Mouse (Mus musculus): Measurements from ENCODE around the gene Nrxn2.

Gene Nrxn2

DNA sequence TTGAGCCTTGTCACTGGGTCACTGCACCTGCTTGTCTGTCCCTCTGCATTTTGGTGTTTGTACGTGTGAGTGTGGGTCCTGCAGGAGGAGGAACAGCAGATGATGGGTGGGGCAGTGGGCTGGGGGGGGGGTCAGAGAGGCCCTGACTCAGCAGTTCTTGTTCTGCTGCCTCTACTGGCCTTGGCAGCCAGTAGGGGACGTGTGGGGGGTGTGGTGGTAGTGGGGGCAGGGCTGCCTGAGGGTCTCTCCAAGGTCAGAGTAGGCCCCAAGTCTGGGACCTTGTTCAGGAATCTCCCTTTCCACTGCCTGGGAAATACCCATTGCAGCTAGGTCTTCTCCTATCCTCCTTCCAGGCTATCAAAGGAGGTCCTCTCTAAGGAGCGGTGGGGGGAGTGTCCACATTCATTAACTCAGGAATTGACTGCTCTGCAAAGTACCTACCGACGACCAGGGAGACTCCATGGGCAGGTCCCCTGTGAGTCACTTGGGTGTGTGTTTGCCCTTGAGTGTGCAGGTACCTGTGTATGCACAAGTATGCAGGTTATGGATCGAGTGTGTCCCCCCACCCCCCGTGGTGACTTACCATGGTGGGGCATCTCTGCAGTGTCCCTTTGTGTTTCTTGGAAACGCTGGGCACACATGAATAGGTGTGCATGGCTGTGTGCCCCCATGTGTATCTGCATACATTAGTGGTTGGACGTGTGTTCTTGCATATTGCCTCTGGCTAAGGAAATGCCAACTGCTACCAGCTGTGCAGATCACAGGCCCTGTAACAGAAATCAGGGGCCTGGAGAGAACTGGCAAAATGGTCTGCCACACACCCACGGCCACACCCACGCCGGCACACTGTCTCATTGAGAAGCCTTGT is 1.4 kb upstream of the Nrxn2 start:
- no peak for DNase-seq

DNA sequence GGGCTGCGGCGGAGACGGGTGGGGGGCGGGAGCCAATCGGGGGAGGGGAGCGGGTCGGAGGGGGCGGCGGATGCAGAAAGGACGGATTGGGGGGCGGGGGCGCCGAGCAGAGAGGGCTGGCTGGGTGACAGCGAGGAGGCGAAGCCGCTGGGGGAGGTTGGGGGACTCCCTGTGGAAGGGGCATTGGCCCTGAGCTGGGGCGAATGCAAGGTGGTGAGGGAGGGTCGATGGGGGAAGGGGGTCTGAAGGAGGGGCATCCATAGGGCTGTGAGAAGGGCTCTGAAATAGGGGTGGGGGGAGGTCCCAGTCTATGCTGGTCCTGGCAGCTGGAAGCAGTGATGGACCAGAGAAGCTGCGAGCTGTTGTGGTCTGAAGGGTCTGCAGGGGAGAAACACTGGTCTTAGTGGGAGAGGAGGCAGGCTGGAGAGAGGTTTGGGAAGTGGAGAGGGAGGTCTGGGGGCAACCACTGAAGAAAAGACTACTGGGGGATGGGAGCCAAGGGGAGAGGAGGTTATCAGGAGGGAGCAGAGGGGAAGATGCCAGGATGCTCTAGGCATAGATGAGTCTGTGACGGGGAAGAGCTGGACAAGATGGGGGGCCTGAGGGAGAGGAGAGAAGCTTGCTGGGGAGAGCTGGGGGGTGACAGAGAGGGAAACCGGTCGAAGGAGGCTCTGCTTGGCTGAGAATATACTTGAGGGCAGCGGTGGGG is 607 bp downstream of the Nrxn2 start:
- no peak for DNase-seq

DNA sequence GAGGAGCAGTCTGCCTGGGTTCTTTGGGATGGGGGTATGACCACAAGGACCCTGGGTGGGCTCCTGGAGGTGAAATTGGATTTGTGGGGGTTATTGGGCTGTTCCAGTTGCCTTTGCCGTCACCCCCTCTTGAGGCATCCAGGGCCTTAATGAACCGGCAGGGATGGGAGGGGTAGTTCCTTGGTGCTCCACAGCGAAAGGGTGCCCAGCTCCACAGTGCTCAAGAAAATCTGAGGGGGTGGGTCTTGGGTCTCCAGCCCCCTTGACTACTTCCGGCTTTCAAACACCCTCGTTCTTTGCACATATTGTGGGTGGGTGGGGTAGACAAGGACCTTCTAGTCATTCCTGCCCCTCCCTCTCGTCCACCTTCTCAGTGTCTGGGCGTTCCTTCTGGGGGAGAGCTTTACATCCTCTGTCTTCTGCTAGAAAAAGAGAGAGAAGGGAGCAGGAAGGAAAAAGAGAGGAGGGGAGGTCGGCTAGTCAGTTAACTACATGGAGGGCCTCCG is 1.3 kb downstream of the Nrxn2 start:
- DNase-seq: no peak

DNA sequence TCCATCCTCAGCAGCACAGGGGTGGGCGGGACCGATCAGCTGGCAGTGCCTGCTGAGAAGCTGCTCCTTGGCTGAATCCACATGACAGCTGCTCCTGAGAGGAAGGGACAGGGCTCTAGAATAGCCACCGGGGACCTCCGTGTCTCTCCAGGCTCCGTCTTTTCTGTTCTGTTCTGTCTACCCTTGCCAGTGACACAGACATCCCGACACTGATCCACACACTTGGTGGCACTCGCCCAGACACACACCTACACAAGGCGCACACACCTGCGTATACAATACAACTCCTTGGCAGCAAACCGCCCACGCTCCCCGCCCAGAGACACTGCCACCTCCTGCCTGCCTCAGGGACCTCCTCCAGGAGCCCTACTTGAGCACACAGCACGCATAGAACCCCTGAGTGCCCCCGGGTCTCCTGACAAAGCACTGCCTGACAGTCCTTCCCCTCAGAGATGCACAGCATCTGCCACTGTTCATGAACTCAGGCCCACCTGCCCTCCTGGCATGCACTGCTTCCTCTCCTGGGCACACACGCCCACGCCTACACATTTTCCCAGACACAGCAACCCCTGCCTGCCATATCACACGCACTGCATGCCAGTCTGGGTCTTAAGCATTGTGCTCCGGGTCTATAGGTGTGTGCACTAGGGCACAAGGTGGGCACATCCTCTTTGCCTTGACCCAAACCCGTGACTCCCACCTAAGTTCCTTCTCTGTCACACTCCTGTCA is 2.1 kb downstream of the Nrxn2 start:
- no peak for DNase-seq

DNA sequence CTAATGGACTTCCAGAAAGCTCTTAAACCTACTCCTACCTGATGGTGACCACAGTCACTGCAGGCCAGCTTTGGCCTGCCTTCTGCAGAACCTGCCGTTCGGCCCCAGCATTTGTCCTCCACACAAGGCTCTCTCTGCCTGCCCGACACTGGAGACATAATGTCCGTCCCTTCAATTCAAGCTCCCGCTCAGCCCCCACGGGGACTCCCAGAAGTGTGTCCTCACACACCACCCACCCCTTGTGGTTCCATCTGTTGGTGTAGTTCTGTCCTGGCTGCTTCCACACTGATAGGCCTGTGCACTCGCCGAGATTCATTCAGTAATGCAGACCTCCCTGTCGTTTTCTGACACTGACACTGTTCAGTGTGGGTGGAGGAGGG is 2.7 kb downstream of the Nrxn2 start:
- no peak for DNase-seq

DNA sequence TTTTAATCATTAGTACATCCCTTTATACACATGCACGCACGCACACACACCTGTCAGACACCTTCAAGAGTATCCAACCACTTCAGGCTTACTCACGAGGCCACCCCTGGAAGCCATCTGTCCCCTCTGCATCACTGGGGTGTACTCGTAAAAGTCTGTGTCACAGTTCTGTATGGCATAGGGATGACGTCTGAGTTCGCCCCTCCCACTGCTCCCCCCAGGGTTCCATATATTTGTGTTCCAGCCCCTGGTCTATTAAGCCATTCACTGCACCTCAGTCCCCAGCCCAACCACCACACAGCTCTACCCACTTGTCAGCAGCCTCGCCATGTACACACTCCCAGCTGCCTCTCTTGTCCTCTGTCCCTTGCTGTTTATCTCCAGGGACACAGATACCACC is 3.5 kb downstream of the Nrxn2 start:
- no peak for DNase-seq

DNA sequence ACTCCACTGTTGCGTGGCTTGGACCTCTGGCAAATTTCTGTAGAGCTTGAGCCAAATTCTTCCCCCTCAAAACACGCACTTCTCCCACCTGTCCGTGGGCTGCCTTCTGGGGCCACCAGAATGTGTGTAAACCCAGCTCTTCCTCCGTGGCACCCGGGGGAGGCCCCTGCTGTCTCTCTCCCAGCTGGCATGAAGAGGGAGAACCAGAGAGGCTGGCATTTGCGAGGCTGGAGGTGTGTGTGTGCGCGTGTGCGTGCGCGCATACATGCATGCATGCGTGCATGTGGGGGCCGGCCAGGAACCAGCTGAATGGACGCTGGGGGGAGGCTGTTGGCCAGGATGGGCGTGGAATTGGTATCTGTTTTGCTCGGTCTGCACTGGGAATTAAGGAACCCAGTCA is 4.7 kb downstream of the Nrxn2 start:
- no peak for DNase-seq

DNA sequence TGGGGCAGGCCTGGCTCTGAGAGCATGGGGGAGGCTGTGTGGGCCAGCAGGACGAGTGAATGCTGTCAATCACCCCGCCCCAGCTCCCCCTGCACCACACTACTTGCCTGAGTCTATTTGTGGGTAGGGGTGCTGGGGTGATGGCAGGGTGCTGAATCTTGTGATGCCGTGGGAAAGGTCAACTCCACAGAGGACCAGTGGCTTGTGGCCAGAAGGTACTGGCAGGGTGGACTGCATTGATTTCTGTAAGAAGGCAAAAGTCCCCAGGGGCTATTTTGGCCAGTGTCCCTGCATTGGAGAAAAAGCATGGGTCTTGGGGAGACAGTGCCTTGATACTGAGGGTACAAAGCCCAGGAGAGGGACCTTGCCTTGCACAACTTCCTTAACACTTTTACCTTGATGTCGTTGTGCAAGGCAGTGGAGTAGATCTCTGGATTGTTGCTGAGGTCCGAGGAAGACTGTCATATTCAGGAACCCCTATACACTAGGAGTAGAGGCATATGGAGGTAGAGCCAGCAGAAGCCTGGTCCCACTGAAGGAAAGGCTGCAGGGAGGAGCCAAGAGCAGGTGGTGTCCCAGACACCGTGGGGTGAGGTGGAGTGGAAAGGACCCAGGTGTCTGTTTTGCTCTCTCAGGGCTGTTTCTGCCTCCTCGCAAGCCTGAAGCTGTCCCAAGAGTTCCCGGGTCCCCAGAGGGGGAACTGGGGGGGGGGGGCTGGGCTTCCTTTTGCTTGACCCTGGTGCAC is 5.8 kb downstream of the Nrxn2 start:
- no peak for DNase-seq

DNA sequence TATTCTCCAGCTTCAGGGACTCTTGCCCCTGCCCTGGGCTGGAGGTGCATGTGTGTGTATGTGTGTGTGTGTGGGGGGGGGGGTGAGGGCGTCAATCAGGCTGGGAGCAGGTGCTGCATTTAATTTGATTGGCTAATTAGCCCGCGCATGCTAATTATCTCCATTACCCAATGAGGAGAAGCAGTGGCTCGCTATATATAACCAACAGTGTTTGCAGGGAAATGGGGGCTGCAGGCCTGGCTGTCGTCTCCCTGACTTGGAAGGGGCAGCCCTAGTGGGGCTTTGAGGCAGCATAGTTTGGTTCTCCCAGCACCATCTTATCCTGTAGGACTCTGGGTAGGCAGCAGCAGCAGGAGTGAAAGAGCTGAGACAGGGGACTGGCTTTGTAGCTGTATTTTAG is 7.1 kb downstream of the Nrxn2 start:
- DNase-seq: no peak

DNA sequence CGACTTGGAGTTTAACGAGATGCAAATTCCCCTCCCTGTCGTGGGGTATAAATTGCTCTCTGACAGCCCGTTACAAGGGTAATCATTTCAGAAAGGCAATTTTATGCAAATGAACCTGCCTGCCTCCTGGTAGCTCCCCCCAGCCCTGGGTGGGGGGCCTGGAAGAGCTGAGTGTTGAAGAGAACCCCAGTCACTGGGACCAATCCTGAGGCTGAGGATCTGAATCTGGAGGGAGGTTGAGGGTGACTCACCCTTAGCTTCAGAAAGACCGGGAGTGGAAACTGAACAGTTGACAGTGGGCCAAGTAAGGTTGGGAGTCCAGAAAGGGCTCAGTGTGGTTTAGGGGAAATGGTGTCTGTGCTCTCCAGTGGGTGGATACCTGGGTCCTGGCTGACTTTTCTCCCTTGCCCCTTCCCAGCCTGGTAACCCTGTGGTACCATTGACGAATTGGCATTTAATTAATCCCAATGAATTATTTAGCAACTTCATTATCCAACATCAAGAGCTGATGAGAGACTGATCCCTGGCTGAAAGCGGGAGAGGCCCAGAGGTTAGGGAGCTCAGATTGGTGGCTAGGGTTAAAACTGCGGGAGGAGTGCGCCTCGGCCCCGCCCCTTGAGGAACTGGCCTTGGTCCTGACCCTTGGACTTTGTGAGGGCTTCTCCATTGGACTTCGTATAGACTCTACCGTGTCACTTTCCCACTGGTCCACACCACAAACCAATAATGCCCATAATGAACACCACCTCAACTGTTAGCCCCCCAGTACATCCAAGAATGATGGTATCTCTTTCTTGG is 8.4 kb downstream of the Nrxn2 start:
- DNase-seq: peak; percentile 54 to 72

DNA sequence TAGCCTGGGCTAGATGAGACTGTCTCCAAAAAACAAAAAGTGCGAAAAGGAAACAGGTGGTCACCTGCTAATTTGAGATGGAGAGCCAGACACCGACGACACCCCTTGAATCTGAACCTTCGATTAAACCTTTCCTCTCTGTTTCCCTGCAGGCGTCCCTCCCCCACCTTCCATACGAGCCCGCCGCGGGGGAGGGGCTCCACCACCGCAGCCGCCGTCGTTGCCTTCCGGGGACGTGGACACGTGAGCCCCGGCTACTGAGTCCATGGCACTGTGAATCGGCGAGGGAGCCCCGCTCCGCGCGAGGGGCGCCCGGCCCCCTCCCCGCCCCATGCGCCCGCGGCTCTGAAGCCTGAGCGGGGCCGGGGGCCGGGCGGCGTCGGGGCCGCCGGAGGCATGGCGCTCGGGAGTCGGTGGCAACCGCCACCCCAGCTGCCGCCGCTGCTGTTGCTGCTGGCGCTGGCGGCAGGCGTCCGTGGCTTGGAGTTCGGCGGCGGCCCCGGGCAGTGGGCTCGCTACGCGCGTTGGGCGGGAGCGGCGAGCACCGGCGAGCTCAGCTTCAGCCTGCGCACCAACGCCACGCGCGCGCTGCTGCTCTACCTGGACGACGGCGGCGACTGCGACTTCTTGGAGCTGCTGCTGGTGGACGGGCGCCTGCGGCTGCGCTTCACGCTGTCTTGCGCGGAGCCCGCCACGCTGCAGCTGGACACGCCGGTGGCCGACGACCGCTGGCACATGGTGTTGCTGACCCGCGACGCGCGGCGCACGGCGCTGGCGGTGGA is 9.3 kb downstream of the Nrxn2 start:
- peak; percentile 59 to 73 for DNase-seq

DNA sequence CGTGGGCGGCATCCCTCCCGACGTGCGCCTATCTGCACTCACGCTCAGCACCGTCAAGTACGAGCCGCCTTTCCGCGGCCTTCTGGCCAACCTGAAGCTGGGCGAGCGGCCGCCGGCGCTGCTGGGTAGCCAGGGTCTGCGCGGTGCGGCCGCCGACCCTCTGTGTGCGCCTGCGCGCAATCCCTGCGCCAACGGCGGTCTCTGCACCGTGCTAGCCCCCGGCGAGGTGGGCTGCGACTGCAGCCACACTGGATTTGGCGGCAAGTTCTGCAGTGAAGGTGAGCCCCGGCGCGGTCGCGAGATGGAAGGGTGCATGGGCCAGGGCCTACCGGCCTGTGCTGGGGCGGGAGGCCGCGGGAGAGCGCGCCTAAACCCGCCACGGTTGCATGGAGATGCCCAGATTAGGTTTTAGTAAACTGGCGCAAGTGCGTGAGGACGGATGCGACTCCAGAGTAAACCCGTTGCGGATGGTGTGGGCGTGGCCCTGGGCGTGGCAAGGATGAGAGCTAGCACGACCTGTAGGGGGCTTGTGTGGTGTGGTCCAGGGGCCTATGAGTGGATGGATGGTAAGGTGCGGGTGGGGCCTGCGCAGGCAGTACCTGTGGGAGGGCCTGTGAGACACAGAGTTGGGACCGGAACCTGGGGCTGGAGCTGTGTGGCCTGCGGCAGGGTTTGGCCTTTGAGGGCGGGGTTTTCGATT is 10.1 kb downstream of the Nrxn2 start:
- DNase-seq: no peak

DNA sequence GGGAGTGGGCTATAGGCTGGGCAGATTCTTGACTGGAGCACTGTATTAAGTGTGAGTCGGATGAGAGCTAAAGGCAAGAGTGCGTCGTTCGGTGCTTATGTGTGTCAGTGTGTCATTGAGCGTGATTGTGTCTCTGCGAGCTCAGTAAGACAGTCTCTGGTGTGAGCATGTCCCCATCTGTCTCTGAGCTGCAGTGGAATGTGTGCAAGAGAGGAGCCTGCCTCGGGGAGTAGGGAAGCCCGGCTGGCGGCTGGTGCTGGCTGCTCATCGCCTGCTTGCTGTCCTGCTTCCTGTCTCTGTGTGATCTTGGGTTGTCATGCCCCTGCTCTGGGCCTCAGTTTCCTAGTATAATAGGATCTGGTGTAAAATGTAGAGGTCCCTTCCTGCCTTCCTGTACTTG is 24.5 kb downstream of the Nrxn2 start:
- no peak for DNase-seq

DNA sequence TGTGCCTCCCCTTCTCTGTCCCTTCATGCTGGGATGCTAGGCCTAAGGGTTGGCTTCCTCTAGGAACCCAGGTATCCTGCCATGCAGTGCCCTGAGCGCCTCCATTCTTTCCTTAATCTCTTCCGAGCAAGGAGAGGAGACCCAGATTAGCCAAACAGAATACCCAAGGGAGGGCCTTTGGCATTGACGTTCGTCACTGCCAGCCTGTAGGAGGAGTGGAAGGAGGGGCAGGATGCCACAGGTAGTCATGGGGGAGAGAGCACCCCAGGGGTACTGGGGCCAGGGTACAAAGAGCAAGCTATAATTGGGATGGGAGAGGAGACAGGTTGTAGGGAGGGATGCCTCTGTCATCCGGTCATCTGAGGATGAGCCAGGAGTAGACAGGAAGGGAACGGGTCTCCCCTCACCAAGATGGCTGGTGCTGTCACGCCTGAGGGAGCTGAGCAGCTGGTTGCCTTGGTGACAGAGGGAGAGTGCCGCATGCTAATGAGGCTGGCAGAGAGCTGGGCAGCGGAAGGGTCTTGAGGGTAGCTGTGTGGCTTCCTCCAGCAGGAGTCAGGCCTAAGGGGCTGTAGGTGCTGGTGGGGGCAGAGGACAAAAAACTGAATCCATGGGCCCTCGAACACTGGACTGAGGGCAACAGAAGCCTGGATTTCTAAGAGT is 27.4 kb downstream of the Nrxn2 start:
- no peak for DNase-seq

DNA sequence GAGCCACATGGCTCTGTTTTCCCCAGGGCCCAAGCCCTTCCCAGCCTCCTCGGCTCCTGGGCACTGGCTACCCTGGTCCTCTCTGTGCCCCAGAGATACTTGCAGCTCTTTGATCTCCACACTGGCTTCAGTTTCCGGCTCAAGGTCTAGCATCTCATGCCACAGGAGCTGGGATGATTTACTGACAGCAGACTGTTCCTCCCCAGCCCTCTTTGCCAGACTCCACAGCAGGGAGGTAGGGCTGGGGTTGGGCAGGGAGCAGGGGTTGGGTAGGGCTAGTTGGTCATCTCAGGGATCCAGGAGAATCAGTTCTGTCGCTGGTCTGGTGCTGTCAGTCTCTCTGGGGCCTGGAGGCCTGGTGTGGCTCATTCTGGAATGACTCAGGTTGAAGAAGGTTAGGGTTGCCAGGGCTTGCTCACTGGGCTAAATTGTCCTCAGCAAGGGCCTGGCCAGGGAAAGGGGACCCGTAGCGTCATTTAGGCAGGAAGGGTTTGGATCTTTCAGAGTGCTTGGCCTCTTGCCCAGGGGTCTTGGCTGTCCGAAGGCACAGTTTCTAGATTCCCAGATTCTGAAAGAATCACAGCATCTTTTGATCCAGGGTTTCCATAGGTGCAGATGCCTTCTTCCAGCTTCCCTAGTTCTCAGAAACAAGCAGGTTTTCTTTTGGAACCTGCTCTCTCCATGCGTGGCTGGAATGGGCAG is 28.4 kb downstream of the Nrxn2 start:
- DNase-seq: no peak

DNA sequence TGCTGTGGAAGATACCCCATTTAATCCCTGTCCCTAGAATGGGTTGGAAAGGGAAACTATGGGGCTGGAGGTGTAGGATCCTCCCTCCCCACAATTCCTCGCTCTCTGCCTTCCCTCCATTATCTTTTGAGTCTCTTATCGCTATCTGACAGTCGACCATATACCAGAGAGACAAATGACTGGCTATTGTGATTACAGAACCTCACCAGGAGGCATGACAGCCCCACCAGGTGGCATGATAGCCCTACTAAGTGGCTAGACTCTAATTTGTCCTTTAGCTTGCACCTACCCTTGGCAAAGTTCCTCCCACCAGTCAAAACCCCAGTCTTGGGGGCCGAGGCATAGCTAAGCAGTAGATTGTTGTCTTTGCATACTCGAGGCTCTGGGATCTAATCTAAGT is 30.2 kb downstream of the Nrxn2 start:
- no peak for DNase-seq

DNA sequence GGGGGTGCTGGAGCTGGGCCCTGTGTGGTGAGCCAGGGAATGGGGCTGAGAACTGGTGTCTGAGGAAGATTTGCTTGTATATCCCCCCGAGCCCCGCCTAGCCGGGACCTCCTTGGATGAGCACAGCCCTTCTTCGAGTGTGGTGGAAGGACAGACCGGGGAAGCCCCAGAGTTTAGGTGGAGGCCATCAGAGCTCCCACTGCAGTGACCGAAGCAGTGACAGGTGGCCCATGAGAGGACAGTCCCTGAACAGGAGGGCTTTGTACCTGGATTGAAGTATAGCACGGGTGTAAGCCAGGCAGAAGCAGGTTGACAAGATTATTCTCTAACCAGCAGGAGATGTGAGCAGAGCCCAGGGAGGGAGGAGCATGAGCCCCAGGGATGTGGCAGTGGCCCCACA is 31.3 kb downstream of the Nrxn2 start:
- no peak for DNase-seq

DNA sequence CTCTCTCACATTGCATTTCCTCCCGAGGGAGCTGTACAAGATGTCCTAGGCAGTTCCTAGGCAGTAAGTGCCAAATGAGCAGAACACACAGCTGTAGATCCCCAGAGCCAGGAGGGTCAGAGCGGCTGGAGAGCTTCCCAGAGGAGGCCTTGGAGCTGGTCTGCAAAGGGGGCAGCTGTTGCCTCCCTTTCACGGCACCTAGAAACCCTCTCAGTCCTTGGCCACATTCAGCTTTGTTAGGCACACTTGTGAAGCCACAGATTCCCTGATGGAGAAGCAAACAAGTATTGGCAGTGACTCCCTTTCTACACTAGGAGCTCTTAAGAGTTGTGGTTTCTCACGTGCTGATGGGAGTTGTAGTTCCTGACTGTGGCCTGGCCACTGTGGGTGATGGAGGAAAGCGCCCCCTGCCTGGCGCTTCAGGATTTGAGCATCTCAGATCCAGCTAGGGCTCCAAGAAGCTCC is 33.5 kb downstream of the Nrxn2 start:
- peak; percentile 85 to 86 for DNase-seq

DNA sequence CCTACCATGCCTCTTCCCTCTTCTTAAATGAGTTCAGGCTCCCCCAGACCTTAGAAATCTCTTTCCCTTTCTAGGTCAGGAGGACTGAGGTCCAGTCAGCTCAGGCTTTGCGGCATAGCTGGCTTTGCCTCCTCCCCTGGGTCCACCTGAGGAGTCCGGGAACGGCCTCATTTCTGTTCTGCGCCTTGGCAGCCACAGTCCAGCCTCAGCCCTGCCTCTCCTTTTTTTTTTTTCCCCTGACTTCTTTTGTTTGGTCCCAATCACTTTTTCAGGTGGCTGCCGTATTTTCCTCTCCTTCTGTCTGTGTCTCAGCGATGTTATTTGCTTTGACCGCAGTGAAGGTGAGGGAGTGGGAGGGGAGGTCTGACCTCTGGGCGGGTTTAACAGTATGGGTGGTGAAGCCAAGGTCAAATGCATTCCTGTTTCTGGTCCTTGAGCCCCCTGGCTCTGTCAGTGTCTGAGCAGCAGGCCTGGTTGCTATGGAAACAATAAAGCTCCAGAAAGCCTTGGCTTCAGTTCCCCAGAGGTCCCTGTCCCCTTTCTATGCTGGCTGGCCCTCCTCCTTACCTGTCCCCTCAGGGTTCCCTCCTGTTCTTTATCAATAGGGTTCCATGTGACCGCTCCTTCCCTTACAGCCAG is 34.3 kb downstream of the Nrxn2 start:
- no peak for DNase-seq
